Mouse (Mus musculus): ENCODE measurements around the gene Ten1. TPM values are rescaled to one million over a fixed set of nuclear protein-coding genes. Genes with fewer than 3 reads are reported as not detected.

The Ten1 gene
- polyA plus RNA-seq, 1 experiment from 2014 or later, result 92.8 TPM

- Histone ChIP-seq H3K4me2 (ENCODE audit: low read length) (no peak overlapping the region), H3K4me1 (replicated peaks; ENCODE audit: control insufficient read depth, insufficient read depth, low read length) (no peaks in the 10 kb centered on the region), H3K27ac (ENCODE audit: low read length) (no peak overlapping the region), H3K27me3 (replicated peaks; ENCODE audit: control insufficient read depth, insufficient read depth, low read length) (no peaks in the 10 kb centered on the region), H3K4me3 (replicated peaks; ENCODE audit: low read length) (no peak overlapping the region), H3K9me3 (ENCODE audit: control insufficient read depth, low read length) (no peaks in the 10 kb centered on the region), H3K9ac (replicated peaks; ENCODE audit: low read depth, low read length) (no peak overlapping the region), H3K36me3 (ENCODE audit: control insufficient read depth, insufficient read depth) (peaks cover 55% of the 10 kb centered on the region)
- no peak for ATAC-seq
- WGBS, result 90% methylated on average over 8 of the region's 8 CpGs
These were observed 60.8 kb downstream of the Ten1 start for GRCm38 (mm10) chr11:116259461-116259860.

- 90% methylated on average over 7 of the region's 7 CpGs for WGBS
- Histone ChIP-seq H3K4me3 (replicated peaks; ENCODE audit: low read length) (no peak overlapping the region), H3K27ac (ENCODE audit: low read length) (no peak overlapping the region)
These were observed 61.6 kb downstream of the Ten1 start for GRCm38 (mm10) chr11:116260259-116260658.

More at GRCm38 (mm10) chr11:116260259-116260658, 61.6 kb downstream of the Ten1 start:
- Histone ChIP-seq H3K9me3 (ENCODE audit: control insufficient read depth, low read length) (no peaks in the 10 kb centered on the region), H3K36me3 (ENCODE audit: control insufficient read depth, insufficient read depth) (peaks cover 55% of the 10 kb centered on the region), H3K4me1 (replicated peaks; ENCODE audit: control insufficient read depth, insufficient read depth, low read length) (no peaks in the 10 kb centered on the region), H3K27me3 (replicated peaks; ENCODE audit: control insufficient read depth, insufficient read depth, low read length) (no peaks in the 10 kb centered on the region), H3K4me2 (ENCODE audit: low read length) (no peak overlapping the region), H3K9ac (replicated peaks; ENCODE audit: low read depth, low read length) (no peak overlapping the region)
- ATAC-seq, result no peak

Other genes with a start within 250 kb of the Ten1 start
- gene Itgb4, start 224.1 kb upstream of the Ten1 start, polyA plus RNA-seq (2015; fragmentation: Nextera tagmentation; extraction: Ambion mirVana), result 0.67 and 0.80 TPM in 2 replicates
- gene Galk1, start 186.1 kb upstream of the Ten1 start, polyA plus RNA-seq (2015; fragmentation: Nextera tagmentation; extraction: Ambion mirVana), result 61.3 and 64.2 TPM in 2 replicates
- 2,318 and 2,532 TPM in 2 replicates for gene H3f3b, start 170.9 kb upstream of the Ten1 start, polyA plus RNA-seq (2015; fragmentation: Nextera tagmentation; extraction: Ambion mirVana)
- gene Unk, start 168.5 kb upstream of the Ten1 start, polyA plus RNA-seq (2015; fragmentation: Nextera tagmentation; extraction: Ambion mirVana), result 37.6 and 42.1 TPM in 2 replicates
- gene Unc13d, start 120.9 kb upstream of the Ten1 start, polyA plus RNA-seq (2015; fragmentation: Nextera tagmentation; extraction: Ambion mirVana), result 0.60 and 0.62 TPM in 2 replicates
- 162 and 163 TPM in 2 replicates for gene Wbp2, start 111.9 kb upstream of the Ten1 start, polyA plus RNA-seq (2015; fragmentation: Nextera tagmentation; extraction: Ambion mirVana)
- 6.6 and 8.7 TPM in 2 replicates for gene Trim47, start 71.6 kb upstream of the Ten1 start, polyA plus RNA-seq (2015; fragmentation: Nextera tagmentation; extraction: Ambion mirVana)
- 2.0 TPM in 2 replicates for gene Trim65, start 67.7 kb upstream of the Ten1 start, polyA plus RNA-seq (2015; fragmentation: Nextera tagmentation; extraction: Ambion mirVana)
- 65.3 and 75.2 TPM in 2 replicates for gene Mrpl38, start 60.0 kb upstream of the Ten1 start, polyA plus RNA-seq (2015; fragmentation: Nextera tagmentation; extraction: Ambion mirVana)
- 77.4 and 87.4 TPM in 2 replicates for gene Fbf1, start 30.7 kb upstream of the Ten1 start, polyA plus RNA-seq (2015; fragmentation: Nextera tagmentation; extraction: Ambion mirVana)
- 62.8 and 63.3 TPM in 2 replicates for gene Acox1, start 190 bp downstream of the Ten1 start, polyA plus RNA-seq (2015; fragmentation: Nextera tagmentation; extraction: Ambion mirVana)
- gene Evpl, start 39.2 kb downstream of the Ten1 start, polyA plus RNA-seq (2015; fragmentation: Nextera tagmentation; extraction: Ambion mirVana), result 0.32 and 0.39 TPM in 2 replicates
- gene Srp68, start 75.4 kb downstream of the Ten1 start, polyA plus RNA-seq (2015; fragmentation: Nextera tagmentation; extraction: Ambion mirVana), result 64.1 and 72.0 TPM in 2 replicates
- 0.10 and 0.14 TPM in 2 replicates for gene Galr2, start 82.1 kb downstream of the Ten1 start, polyA plus RNA-seq (2015; fragmentation: Nextera tagmentation; extraction: Ambion mirVana)
- gene Exoc7, start 108.4 kb downstream of the Ten1 start, polyA plus RNA-seq (2015; fragmentation: Nextera tagmentation; extraction: Ambion mirVana), result 114 and 116 TPM in 2 replicates
- 6.6 and 7.0 TPM in 2 replicates for gene Foxj1, start 136.5 kb downstream of the Ten1 start, polyA plus RNA-seq (2015; fragmentation: Nextera tagmentation; extraction: Ambion mirVana)
- gene Rnf157, start 214.2 kb downstream of the Ten1 start, polyA plus RNA-seq (2015; fragmentation: Nextera tagmentation; extraction: Ambion mirVana), result 37.4 and 40.7 TPM in 2 replicates
- gene Ubald2, start 235.2 kb downstream of the Ten1 start, polyA plus RNA-seq (2015; fragmentation: Nextera tagmentation; extraction: Ambion mirVana), result 45.1 and 53.4 TPM in 2 replicates

Data from forebrain, embryonic 16.5 days (tissue).